Mouse (Mus musculus): ENCODE measurements around the gene Actr6. TPM values are rescaled to one million over a fixed set of nuclear protein-coding genes. Genes with fewer than 3 reads are reported as not detected.
"Not testable (repeated sequence)": the region's sequence is repeated elsewhere in the genome, so short reads cannot be mapped to it uniquely, and the experiment has no call there.

The Actr6 gene
- polyA plus RNA-seq, 1 experiment from 2014 or later: 28.3 TPM

- no peaks in the 10 kb centered on the region for H3K9me3 ChIP-seq
- H3K27me3 ChIP-seq (replicated peaks): no peaks in the 10 kb centered on the region
- ATAC-seq (ENCODE audit: insufficient read depth, low FRiP score, low read depth): no peak
- 18% methylated on average over 5 of the region's 5 CpGs for WGBS
- H3K4me3 ChIP-seq (replicated peaks): peak overlapping the region; percentile 60
- peak overlapping the region; percentile 71 for H3K4me2 ChIP-seq
- no peak overlapping the region for H3K9ac ChIP-seq
- no peak overlapping the region for H3K27ac ChIP-seq
- H3K36me3 ChIP-seq: no peaks in the 10 kb centered on the region
- 0 out of 2 replicates have a peak, but pooled peaks cover 5% of the 10 kb centered on the region for H3K4me1 ChIP-seq
Measured at GRCm38 (mm10) chr10:89731341-89731740, 754 bp downstream of the Actr6 start.

GRCm38 (mm10) chr10:89730386-89730785 is 1.7 kb downstream of the Actr6 start:
- WGBS: 79% methylated on average over 6 of the region's 6 CpGs
- Histone ChIP-seq H3K4me2 (no peak overlapping the region), H3K27ac (no peak overlapping the region), H3K4me1 (0 out of 2 replicates have a peak, but pooled peaks cover 5% of the 10 kb centered on the region), H3K36me3 (no peaks in the 10 kb centered on the region), H3K9ac (no peak overlapping the region), H3K9me3 (no peaks in the 10 kb centered on the region), H3K4me3 (replicated peaks) (no peak overlapping the region), H3K27me3 (replicated peaks) (no peaks in the 10 kb centered on the region)
- ATAC-seq (ENCODE audit: insufficient read depth, low FRiP score, low read depth): no peak

GRCm38 (mm10) chr10:89722247-89723195 is 9.6 kb downstream of the Actr6 start:
- H3K27ac ChIP-seq: no peak overlapping the region
- WGBS: 87% methylated on average over 14 of the region's 14 CpGs
- H3K27me3 ChIP-seq (replicated peaks): no peaks in the 10 kb centered on the region
- H3K9ac ChIP-seq: no peak overlapping the region
- peaks cover 8% of the 10 kb centered on the region for H3K36me3 ChIP-seq
- H3K4me2 ChIP-seq: no peak overlapping the region
- ATAC-seq (ENCODE audit: insufficient read depth, low FRiP score, low read depth): no peak
- H3K4me1 ChIP-seq: no peaks in the 10 kb centered on the region
- no peaks in the 10 kb centered on the region for H3K9me3 ChIP-seq
- no peak overlapping the region for H3K4me3 ChIP-seq (replicated peaks)

GRCm38 (mm10) chr10:89720796-89721195 is 11.3 kb downstream of the Actr6 start:
- H3K36me3 ChIP-seq: peaks cover 8% of the 10 kb centered on the region
- H3K27me3 ChIP-seq (replicated peaks): no peaks in the 10 kb centered on the region
- H3K4me1 ChIP-seq: no peaks in the 10 kb centered on the region
- no peak overlapping the region for H3K4me3 ChIP-seq (replicated peaks)
- WGBS: 84% methylated on average over 3 of the region's 3 CpGs
- no peaks in the 10 kb centered on the region for H3K9me3 ChIP-seq
- H3K27ac ChIP-seq: no peak overlapping the region
- no peak for ATAC-seq (ENCODE audit: insufficient read depth, low FRiP score, low read depth)
- no peak overlapping the region for H3K4me2 ChIP-seq
- no peak overlapping the region for H3K9ac ChIP-seq

GRCm38 (mm10) chr10:89720252-89720651 is 11.8 kb downstream of the Actr6 start:
- no peaks in the 10 kb centered on the region for H3K27me3 ChIP-seq (replicated peaks)
- no peaks in the 10 kb centered on the region for H3K9me3 ChIP-seq
- no peak overlapping the region for H3K4me2 ChIP-seq
- H3K4me3 ChIP-seq (replicated peaks): no peak overlapping the region
- H3K27ac ChIP-seq: no peak overlapping the region
- peaks cover 8% of the 10 kb centered on the region for H3K36me3 ChIP-seq
- H3K4me1 ChIP-seq: no peaks in the 10 kb centered on the region
- ATAC-seq (ENCODE audit: insufficient read depth, low FRiP score, low read depth): no peak
- no peak overlapping the region for H3K9ac ChIP-seq

- Histone ChIP-seq H3K27me3 (replicated peaks) (no peaks in the 10 kb centered on the region), H3K9me3 (no peaks in the 10 kb centered on the region), H3K9ac (no peak overlapping the region), H3K4me3 (replicated peaks) (no peak overlapping the region), H3K4me2 (no peak overlapping the region), H3K4me1 (no peaks in the 10 kb centered on the region), H3K36me3 (peaks cover 10% of the 10 kb centered on the region; the same call in 1 of the 2 replicates), H3K27ac (no peak overlapping the region)
- WGBS: 74% methylated on average over 10 of the region's 10 CpGs
- no peak for ATAC-seq (ENCODE audit: insufficient read depth, low FRiP score, low read depth)
Measured at GRCm38 (mm10) chr10:89714910-89715309, 17.2 kb downstream of the Actr6 start.

- peaks cover 6% of the 10 kb centered on the region; the same call in 1 of the 2 replicates for H3K36me3 ChIP-seq
- H3K9ac ChIP-seq: no peak overlapping the region
- H3K4me2 ChIP-seq: peak overlapping the region; percentile 32
- no peaks in the 10 kb centered on the region; the same call in 1 of the 2 replicates for H3K4me1 ChIP-seq
- ATAC-seq (ENCODE audit: insufficient read depth, low FRiP score, low read depth): peak; percentile 75
- peak overlapping the region; percentile 17; the same call in 1 of the 2 replicates for H3K4me3 ChIP-seq (replicated peaks)
- WGBS: 37% methylated on average over 10 of the region's 10 CpGs
- no peaks in the 10 kb centered on the region for H3K9me3 ChIP-seq
- H3K27ac ChIP-seq: no peak overlapping the region
- no peaks in the 10 kb centered on the region for H3K27me3 ChIP-seq (replicated peaks)
Measured at GRCm38 (mm10) chr10:89708720-89709119, 23.4 kb downstream of the Actr6 start.

- no peak overlapping the region for H3K9ac ChIP-seq
- H3K36me3 ChIP-seq: peaks cover under 1% of the 10 kb centered on the region; the same call in 1 of the 2 replicates
- no peaks in the 10 kb centered on the region for H3K27me3 ChIP-seq (replicated peaks)
- H3K4me2 ChIP-seq: no peak overlapping the region
- 77% methylated on average over 3 of the region's 3 CpGs for WGBS
- H3K27ac ChIP-seq: no peak overlapping the region
- ATAC-seq (ENCODE audit: insufficient read depth, low FRiP score, low read depth): no peak
- H3K4me3 ChIP-seq (replicated peaks): no peak overlapping the region
- no peaks in the 10 kb centered on the region; the same call in 1 of the 2 replicates for H3K4me1 ChIP-seq
- H3K9me3 ChIP-seq: no peaks in the 10 kb centered on the region
Measured at GRCm38 (mm10) chr10:89707397-89707796, 24.7 kb downstream of the Actr6 start.

GRCm38 (mm10) chr10:89703042-89703441 is 29.1 kb downstream of the Actr6 start:
- H3K4me3 ChIP-seq (replicated peaks): no peak overlapping the region
- no peaks in the 10 kb centered on the region for H3K4me1 ChIP-seq
- H3K9ac ChIP-seq: no peak overlapping the region
- ATAC-seq (ENCODE audit: insufficient read depth, low FRiP score, low read depth): no peak
- H3K9me3 ChIP-seq: no peaks in the 10 kb centered on the region
- 34% methylated on average over 5 of the region's 5 CpGs for WGBS
- H3K27ac ChIP-seq: no peak overlapping the region
- H3K27me3 ChIP-seq (replicated peaks): no peaks in the 10 kb centered on the region
- no peak overlapping the region for H3K4me2 ChIP-seq
- H3K36me3 ChIP-seq: no peaks in the 10 kb centered on the region

- no peak overlapping the region for H3K27ac ChIP-seq
- H3K4me3 ChIP-seq (replicated peaks): no peak overlapping the region
- no peaks in the 10 kb centered on the region for H3K27me3 ChIP-seq (replicated peaks)
- H3K9me3 ChIP-seq: no peaks in the 10 kb centered on the region
- no peak overlapping the region for H3K4me2 ChIP-seq
- 89% methylated on average over 3 of the region's 3 CpGs for WGBS
- H3K36me3 ChIP-seq: no peaks in the 10 kb centered on the region
- ATAC-seq (ENCODE audit: insufficient read depth, low FRiP score, low read depth): no peak
- no peak overlapping the region for H3K9ac ChIP-seq
- H3K4me1 ChIP-seq: no peaks in the 10 kb centered on the region
Measured at GRCm38 (mm10) chr10:89697956-89698355, 34.1 kb downstream of the Actr6 start.

- 74% methylated on average over 2 of the region's 2 CpGs for WGBS
- not testable (repeated sequence) for ATAC-seq (ENCODE audit: insufficient read depth, low FRiP score, low read depth)
Measured at GRCm38 (mm10) chr10:89696270-89696669, 35.8 kb downstream of the Actr6 start.

GRCm38 (mm10) chr10:89695194-89695911 is 36.7 kb downstream of the Actr6 start:
- no peak overlapping the region for H3K9ac ChIP-seq
- H3K27ac ChIP-seq: no peak overlapping the region
- no peaks in the 10 kb centered on the region for H3K36me3 ChIP-seq
- 79% methylated on average over 20 of the region's 20 CpGs for WGBS
- no peaks in the 10 kb centered on the region for H3K27me3 ChIP-seq (replicated peaks)
- no peak overlapping the region for H3K4me3 ChIP-seq (replicated peaks)
- no peaks in the 10 kb centered on the region for H3K4me1 ChIP-seq
- no peaks in the 10 kb centered on the region for H3K9me3 ChIP-seq
- no peak for ATAC-seq (ENCODE audit: insufficient read depth, low FRiP score, low read depth)
- H3K4me2 ChIP-seq: no peak overlapping the region

More at GRCm38 (mm10) chr10:89696270-89696669, 35.8 kb downstream of the Actr6 start:
- H3K4me3 ChIP-seq (replicated peaks); H3K4me2 ChIP-seq; H3K4me1 ChIP-seq; H3K27ac ChIP-seq; H3K9ac ChIP-seq; H3K27me3 ChIP-seq (replicated peaks); H3K9me3 ChIP-seq; H3K36me3 ChIP-seq: not testable (repeated sequence)

Data from stomach, embryonic 15.5 days (tissue).